Mouse (Mus musculus): ENCODE measurements at regions not wholly inside any gene's neighbourhood (a gene's known extent, or its start where the extent isn't known, plus 50 kb on each side); places are given as distances from the start of the nearest gene placed in this dataset.

DNA sequence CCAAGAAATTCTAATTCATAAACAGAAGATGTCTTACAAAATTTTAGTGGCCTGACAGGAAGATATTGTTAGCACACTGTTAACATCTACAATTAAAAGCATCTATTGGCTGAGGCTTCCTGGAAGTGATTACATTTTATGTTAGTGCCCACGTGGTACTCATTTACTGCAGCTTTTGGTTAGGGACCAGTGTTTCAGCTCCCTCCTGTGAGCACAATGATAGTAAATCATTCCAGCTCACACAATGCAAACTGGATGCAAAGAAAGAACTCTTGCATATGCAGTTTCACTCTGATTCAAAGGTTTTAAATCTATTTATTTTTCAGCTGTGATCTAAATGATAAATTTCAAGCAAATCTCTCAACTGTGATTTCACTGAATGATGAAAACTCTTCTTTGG is 928.3 kb upstream of the Cdh6 start:
- peak; percentile 3 for DNase-seq (ENCODE audit: low spot score)
- Histone ChIP-seq H3K4me3 (ENCODE audit: low read length) (no peak overlapping the region), H3K4me2 (ENCODE audit: low read depth, low read length) (no peak overlapping the region), H3K27ac (no peak overlapping the region), H3K36me3 (ENCODE audit: insufficient read depth, low read length) (no peaks in the 10 kb centered on the region), H3K9me3 (ENCODE audit: low read length) (no peaks in the 10 kb centered on the region), H3K4me1 (ENCODE audit: insufficient read depth, low read length) (no peaks in the 10 kb centered on the region), H3K27me3 (ENCODE audit: insufficient read depth, low read length) (no peaks in the 10 kb centered on the region), H3K9ac (replicated peaks; ENCODE audit: low read length) (no peak overlapping the region)
- ATAC-seq: no peak
- WGBS: 27% methylated on average over 1 of the region's 1 CpGs
- no peak for TF ChIP-seq CTCF (IDR thresholded peaks at IDR 0.05; ENCODE audit: low read depth)

DNA sequence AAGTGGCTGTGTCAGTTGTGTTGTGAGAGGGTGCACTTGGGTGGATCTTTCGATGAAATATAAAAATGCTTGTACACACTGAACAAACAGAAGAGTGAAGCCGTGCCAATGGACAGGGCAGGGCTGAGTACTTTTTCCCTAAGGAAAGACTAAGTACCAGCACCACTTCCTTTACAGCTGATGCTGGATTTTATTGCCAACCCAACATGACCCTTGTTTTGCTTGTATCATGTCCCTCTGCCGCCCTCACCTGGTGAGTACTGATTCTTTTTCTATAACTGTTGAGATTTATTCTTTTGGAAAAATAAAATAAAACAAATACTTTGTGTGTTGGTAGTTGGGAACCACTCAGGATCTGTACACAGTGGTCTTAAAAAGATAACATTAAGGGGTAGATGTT is 878.4 kb upstream of the Cdh6 start:
- H3K4me3 ChIP-seq (ENCODE audit: low read length): no peak overlapping the region
- H3K9me3 ChIP-seq (ENCODE audit: low read length): no peaks in the 10 kb centered on the region
- no peak for ATAC-seq
- H3K27me3 ChIP-seq (ENCODE audit: insufficient read depth, low read length): no peaks in the 10 kb centered on the region
- WGBS: 75% methylated on average over 3 of the region's 3 CpGs
- H3K27ac ChIP-seq: no peak overlapping the region
- no peaks in the 10 kb centered on the region for H3K4me1 ChIP-seq (ENCODE audit: insufficient read depth, low read length)
- TF ChIP-seq CTCF (IDR thresholded peaks at IDR 0.05; ENCODE audit: low read depth): peak; percentile 55
- no peak overlapping the region for H3K4me2 ChIP-seq (ENCODE audit: low read depth, low read length)
- H3K36me3 ChIP-seq (ENCODE audit: insufficient read depth, low read length): no peaks in the 10 kb centered on the region
- DNase-seq (ENCODE audit: low spot score): peak; percentile 58
- H3K9ac ChIP-seq (replicated peaks; ENCODE audit: low read length): no peak overlapping the region

All from hindbrain, postnatal 0 days (tissue).